Mouse (Mus musculus): ENCODE data around the gene Abraxas1. TPM values are rescaled to one million over a fixed set of nuclear protein-coding genes. Genes with fewer than 3 reads are reported as not detected.

Gene Abraxas1
- 10 to 100 TPM; 25.1 to 27.4 TPM for polyA plus RNA-seq (2017; shearing (Covaris generic))

DNA sequence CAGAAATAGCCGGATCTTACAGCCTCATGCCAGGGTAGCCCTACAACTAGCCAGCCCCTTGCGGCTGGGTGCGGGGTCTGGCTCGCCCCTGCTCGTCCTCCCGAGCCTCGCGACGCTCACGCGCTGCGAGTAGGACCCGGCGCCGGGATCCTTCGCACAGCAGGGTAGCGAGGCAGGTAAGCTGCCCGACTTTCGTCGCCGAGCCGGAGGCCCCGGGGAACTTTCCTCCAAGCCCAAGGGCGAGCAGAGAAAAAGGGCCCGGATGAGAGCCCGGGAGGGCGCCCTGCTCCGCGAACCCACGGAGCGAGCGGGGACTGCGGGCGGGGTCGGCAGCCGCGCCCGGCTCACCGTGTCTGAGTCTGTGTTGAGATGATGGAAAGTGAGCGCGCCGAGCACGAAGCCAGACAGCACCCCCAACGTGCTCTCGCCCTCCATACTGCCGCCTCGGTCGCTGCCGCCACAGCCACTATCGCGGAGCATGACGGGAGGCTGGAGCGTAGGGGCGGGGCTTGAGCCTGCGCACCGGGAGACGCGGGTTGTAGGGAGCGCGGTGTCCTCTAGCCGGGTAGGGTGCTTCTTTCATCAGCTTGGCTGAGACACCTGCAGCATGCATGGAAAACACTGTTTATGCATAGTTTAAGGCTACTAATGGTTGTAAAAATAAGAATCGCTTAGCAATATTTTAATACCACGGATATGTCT, at the start of gene Abraxas1:
Gene Abraxas1 (minus strand): TSS at position 483 of the 702 bp plus-strand sequence.
- ATAC-seq, result peak; percentile 95

DNA sequence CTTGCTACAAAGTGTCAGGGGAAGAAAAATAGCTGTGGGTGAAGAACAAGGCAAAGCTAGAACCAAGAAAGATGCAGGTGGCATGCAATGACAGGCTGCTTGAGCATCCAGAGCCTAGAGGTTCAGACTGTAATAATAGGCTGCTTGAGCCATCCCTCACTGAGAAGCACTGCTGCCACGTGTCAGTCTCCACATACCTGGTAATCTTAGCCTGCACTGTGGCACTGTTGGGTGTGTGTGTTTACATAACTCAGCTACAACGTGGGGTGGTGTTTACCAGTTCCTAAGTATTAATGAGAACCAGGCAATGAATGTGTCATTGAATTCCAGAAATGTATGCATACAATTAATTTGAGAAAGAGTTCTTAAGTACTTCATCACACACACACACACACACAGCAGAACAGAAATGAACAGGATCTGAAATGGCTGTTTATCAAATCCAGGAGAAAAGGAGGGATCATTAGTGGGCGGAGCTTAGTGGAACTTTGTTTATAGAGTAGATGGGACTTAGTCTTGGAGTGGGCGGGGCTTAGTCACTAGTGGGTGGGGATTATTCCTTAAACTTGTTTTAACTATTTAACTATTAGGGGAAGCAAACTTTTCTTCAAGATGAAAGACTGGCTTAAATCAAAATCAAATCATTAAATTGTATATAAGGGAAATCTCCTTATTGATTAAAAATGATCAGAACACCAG, 48.6 kb upstream of the Abraxas1 start:
- no peak for ATAC-seq

DNA sequence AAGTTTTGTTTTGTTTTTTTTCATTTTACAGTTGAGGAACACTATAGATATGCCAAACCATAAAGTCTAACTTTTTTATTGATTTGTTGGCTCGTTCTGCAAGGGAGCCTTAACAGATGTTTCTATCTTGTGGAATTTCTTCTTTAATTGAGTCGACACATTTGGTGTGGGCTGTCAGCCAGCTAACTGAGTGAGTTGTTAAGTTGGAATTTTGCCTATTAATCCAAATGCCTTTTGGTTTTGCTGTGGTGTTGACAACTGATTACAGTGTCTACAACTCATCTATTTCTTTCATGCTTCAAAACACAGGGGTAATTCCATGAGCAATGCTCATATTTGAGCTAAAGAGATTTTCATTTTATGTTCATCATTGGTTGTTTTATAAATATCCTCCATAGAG, 45.4 kb upstream of the Abraxas1 start:
- ATAC-seq, result no peak

DNA sequence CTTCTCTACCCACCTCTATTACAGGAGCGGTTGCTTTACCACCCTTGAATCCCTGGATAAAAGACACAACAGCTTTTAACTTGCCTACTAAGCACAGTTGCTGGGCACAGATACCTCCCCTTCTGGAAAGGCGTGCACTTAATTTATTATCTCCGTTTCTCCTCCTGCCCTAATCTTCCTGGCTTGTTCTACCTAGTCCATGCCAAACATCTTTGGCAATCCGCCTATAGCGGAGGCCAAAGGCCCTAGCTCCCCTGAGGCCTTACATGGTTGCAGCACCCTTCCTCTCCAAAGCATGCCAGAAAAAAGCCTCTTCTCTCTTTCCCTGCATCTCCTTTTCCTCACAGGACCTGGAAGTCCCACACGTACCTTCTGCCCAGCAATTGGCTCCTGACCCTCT, 43.7 kb upstream of the Abraxas1 start:
- no peak for ATAC-seq

DNA sequence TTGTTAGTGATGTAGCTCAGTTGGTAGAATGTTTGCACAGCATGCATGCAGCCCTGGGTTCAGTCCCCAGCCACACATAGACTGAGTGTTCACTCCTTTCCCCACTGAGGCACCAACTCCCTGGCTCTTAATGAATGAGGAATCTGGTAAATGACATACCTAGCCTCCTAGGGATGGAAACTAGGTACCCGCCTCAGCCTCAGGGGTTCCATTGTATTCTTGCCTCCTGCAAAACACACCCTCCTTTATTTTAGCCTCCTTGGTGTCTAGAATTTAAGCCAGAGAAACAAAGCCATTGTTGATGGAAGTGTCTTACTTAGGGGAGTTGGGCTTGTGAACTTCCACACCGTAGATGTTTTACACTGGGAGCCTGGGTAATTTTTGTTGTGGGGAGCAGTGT, 42.3 kb upstream of the Abraxas1 start:
- no peak for ATAC-seq

DNA sequence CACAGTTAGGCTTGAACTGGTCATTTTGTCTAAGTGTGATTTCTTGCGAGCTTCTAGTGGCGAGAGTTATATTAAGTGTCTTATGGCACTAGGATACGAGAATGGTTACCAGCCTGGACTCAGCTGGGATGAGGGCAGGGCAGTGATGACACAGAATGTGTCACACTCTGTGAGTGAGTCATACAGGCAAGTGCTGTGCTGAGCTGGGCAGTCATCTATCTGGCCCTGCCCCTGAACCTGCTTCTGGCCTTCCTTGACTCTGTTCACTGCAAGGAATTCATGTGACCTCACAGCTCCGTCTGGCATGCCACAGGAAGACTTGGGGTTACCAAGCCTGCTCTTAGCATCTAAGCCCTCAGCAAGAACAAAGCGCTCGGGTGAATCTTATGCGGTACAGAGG, 41.0 kb upstream of the Abraxas1 start:
- no peak for ATAC-seq

DNA sequence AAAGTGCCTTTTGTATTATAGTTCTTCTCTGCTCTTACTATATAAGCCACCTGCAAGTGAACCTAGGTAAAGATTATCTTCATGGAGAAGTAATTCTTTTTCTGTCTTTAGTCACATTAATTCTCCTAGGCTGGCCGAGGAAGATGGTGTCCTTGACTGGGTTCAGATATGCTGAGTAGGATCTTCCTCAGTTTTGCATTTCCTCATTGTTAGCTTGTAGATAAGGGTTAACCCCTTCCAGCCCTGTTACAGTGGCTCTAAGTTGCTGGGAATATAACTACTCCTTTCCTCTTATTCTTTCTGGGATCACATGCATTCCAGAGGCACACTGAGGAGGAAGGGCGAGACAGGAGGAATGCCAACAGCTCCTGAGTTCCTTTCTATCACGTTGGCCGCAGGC, 40.4 kb upstream of the Abraxas1 start:
- ATAC-seq, result no peak

DNA sequence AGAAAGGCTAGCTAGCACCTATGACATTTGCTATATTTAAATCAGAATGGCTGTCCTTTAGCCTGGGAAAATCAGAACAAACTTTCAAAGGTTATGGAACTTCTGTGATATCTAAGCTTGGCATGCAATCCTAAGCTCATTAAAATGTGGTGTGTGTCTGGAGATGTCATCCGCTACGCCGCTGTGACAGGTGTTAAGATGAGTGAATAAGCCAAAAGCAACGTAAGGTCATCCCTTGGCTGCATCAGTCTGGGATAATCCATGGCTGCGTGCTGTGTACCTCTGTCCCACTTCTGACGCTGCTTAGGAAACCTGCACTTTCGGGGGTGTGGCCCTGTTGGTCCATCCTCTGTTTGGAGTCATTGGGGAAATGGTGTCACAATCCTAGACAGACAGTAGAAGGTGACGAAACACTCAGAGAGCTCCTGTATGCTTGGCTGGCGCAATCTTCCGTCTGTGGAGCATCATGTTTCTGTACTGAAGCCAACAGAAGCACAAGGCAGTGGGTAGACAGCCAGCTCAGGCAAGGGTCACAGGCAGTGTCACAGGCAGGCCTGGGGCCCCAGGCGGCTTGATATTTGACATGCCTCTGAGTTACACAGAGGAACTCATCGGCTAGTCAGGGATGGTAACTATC, 39.8 kb upstream of the Abraxas1 start:
- no peak for ATAC-seq

DNA sequence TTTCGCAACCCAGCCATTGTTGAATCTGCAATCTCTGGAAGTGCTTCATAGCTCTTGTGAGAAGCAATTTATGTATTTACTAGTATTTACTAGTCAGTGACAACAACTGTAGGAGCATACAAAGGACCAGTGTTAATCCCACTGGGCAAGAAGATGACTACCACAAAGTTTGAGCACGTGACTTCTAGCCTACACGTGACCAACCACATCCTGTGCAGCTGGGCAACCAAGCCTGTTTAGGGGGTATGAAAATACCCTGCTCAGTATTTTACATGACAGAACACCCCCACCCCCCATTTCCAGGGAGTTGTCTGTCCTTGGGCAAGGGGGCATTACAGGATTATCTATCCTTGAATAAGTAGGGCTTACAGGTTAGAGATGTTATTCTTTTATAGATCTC, 35.8 kb upstream of the Abraxas1 start:
- no peak for ATAC-seq

DNA sequence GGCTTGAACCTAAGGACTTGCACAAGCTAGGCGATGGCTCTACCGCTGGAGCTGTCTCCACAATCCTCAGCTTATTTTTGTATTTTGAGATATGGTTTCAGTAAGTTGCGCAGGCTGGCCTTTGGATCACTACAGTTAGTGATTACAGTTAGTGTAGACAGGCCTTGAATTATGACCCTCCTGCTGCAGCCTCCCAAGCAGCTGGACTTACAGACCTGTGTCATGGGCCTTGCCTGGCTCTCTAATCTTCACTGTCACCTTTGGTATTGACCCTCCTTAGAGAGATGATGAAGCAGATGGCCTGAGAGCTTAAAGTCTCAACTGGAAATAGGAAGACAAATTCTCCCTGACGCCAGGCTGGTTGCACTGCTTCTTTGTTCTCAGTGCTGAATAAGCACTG, 33.2 kb upstream of the Abraxas1 start:
- ATAC-seq, result no peak

DNA sequence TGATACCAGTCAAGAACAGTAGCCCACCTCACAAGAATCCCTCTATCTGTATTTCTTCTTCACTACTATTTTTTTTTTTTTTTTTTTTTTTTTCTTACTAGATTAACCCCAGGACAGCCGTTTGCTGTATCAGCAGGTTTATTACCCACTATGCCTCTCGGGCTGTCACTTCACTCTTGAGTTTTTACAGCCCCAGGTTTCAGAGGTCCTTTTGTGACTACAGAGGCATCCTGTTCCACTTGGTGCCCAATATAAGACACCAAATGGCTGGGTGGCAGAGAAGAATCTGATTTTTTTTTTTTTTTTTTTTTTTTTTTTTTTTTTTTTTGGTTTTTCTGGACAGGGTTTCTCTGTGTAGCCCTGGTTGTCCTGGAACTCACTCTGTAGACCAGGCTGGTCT, 26.4 kb upstream of the Abraxas1 start:
- no peak for ATAC-seq

DNA sequence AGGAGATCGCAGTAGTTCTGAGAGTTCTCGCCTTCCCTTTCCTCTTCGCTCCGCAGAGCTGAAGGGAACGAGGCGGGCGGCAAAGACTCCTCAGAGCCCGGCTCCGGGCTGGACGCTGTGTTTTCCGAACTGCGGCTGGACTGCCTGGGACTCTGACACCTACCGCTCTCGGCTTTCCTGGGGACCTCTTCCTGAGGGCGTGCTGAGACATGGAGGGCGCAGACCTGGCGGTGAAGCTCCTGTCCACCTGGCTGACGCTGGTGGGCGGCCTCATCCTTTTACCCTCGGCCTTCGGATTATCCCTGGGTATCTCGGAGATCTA, 25.8 kb upstream of the Abraxas1 start:
- no peak for ATAC-seq

DNA sequence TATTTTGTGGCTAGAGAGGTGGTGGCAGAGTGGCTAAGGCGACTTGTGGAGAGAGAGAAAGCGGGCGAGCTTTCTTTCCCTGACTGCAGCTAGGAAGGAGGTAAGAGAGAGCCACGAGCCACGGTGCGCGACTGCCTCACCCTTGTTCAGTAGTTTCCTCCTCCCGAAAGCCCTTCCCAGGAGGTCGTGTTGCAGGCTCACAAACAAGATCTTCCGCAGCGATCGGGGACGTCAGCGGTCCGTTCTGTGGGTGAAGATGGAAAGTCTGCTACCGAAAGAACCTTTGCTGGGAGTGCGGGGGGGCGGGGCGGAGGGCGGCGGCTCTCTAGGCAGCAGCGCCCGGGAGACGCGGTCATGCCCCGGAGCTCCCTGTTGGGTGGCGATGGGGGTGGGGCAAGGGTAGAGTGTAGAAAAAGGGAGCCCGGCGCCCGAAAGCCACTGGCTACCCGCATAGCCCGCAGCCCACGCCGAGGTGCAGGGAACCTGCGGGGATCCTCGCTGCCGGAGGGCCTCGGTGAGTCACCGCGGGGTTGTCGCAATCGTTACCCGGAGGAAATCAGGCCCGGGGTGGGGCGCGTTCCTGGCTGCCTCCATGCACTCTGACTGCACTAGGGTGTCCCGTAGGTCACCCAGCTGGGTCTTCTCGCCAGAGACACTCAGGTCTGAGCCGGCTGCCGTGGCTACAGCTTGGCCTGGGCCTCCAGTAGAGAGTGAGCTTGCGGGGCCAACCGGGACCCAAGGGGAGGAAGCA, 25.3 kb upstream of the Abraxas1 start:
- ATAC-seq, result peak; percentile 71

DNA sequence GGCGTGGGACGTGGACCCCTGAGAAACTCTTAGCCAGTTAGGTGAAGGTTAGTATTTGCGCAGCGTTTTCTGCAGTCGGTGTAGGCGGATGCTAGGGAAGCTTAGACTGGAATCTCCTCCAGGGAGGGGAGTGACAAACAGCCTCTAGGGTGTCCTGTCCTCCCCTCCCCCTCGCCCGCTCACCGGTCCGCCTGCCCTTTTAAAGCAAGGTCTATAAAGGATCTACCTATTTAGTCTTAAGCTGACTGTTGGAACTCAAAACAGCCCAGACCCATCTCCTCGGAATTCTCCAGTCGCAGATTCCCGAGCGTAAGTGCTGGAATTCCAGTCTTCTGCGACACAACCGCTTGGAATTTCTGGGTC, 24.7 kb upstream of the Abraxas1 start, which contains the start of gene Gpat3:
Gene Gpat3 (plus strand): TSS at position 229 of the 363 bp plus-strand sequence.
- ATAC-seq, result peak; percentile 13

DNA sequence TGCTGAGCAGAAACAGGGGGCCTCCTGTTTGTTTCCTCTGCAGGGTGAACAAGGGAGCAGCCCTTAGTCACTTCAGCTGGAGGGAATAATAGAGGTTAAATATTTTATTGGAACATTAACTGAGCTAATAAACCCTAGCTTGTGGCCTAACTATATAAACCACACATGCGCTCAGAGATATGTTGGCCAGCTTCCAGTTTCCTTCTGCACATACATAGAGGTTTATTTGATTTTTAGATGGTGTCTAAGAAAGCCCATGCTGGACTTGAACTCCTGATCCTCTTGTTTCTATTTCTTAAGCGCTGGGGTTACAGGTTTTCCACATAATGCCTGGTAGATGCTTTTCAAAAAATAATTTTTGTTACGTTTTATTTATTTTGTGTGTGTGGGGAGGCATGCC, 23.7 kb upstream of the Abraxas1 start:
- ATAC-seq, result no peak

DNA sequence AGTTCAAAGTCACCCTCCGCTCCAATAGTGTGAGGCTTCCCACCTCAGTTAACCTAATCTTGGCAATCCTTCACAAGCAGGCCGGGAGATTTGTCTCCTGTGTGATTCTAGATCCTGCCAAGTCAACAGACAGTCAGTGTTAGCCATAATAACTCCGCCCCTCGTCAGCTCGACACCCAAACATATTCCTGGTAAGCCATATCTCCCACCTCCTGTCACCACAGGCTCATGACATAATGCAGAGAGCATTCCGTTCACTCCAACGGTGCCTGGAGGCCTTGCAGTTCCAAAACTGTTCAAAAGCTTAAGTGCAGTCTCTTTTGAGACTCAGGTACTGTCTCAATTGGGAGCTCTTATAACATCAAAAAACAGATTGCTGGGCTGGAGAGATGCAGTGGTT, 17.1 kb upstream of the Abraxas1 start:
- ATAC-seq, result no peak

DNA sequence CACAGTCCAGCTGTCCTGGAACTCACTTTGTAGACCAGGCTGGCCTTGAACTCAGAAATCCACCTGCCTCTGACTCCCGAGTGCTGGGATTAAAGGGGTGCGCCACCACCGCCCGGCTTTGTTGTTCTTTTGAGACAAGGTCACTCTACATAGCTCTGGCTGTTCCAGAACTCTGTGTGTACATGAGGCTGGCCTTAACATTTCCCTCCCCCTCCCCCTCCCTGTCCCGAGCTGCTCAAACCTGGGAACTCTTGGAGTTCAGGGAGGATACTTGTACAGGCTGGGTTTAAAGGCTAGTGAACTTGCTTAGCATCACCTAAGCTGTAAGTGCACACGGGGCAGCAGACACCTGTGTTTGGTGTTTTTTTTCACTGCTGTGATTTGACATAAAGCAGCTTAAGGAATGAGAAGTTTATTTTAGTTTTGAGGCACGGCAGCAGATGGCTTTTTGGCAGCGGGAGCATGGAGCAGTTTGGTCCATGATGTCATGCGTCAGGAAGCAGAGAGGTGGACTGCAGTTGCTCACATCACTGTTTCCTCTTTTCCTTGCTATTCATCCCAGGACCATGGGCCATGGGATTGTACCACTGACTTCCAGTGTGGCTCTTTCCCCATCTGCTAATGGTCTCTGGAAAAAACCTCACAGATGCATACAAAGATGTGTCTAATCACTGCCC, 15.2 kb upstream of the Abraxas1 start:
- ATAC-seq, result no peak

DNA sequence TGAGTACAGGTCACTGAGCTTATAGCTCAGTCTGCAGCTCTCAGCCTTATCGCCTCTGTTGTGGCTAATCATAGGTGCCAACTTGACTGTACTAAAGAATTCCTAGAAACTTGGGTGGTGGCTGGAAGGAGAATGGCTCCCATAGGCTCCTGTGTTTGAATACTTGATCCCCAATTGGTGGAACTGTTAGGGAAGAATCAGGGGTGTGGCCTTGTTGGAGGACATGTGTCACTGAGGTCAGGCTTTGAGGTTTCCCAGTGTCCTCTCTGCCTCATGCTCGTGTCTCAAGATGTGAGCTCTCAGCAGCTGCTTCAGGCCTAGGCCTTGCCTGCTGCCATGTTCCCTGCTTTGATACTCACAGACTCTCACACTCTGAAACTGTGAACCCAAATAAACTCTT, 13.1 kb upstream of the Abraxas1 start:
- no peak for ATAC-seq

DNA sequence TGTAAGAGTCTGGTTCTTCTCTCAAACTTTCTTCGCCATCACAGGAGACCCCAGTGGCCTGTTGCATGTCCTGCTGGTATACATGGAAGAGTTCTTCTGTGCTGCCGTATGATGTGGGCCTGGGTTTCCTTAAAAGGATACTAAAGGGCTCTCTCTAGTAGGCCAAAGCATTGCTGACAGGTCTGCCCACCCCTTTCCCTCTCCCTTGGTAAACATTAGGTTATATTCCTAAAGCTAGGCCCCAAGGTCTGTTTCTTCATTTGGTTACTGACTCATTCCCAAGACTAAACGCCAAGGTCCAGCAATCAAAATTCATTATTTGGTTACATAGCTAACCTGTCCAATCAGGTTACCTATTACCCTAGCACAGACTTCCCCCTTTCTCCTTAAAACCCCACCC, 11.9 kb upstream of the Abraxas1 start:
- no peak for ATAC-seq

DNA sequence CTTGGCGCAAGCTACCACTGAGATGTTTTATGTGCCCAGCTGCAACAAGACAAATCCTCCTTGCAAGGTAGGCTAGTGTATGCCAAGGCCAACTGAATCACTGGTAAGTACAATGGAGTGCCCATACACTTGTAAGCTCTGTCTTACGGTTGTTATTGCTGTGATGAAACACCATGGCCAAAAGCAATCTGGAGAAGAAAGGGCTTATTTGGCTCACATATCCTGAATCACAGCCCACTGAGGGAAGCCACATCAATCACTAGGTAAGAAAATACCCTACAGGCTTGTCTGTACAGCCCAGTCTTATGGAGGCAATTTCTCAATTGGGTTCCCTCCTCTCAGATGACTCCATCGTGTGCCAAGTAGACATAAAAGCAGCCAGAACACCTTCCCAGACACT, 7.9 kb upstream of the Abraxas1 start:
- ATAC-seq, result no peak

DNA sequence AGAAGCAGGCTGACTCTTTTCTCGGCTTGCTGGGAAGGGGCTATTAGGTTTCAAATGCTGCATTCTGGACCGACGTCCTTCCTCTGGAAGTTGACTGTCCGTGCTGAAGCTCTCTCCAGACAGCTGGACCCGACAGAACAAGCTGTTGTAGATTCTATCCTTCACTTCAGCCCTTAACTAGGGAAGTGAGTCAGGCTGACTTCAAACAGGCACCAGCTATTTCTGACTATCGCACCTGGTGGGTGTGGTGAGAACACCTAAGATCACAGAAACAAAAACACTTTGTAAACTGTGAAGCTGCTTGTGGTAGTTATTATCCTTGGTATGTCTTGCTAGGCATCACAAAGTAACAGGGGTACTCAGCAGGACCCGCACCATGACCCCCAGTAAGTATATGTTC, 5.8 kb upstream of the Abraxas1 start:
- no peak for ATAC-seq

DNA sequence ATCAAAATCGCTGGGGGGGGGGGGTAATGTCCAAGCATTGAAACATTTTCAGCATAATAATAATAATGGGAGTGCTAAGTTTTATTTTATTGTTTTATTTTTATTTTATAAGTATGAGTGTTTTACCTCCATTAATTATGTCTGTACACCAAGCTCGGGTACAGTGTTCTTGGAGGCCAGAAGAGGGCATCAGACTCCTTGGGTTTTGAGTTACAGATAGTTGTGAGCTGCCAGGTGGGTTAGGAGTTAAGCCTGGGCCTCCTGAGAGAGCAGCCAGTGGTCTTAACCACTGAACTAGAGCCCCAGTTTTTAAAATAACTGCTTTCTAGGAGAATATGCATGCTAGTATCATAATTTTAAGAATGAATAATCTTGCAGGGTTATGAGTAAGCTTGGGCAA, 5.2 kb upstream of the Abraxas1 start:
- no peak for ATAC-seq

DNA sequence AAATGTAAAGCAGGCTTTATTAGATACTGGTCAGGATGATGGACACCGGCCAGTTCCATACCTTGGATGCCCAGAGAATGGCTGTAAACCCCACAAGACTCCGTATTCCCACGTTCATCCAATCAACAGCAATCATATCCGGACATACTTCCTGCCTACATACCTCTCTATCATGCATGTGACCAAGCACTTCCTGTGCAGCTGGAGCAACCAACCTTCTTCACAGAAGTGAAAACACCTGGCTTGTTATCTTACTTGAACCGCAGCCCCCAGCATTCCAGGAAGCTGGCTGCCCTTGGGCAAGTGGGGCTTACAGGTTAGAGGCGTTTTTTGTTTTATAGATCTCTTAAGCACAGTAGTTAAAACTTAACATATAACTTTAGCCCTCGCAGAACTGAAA, 2.1 kb upstream of the Abraxas1 start:
- ATAC-seq, result no peak

All from activated CD4-positive, CD25-positive, alpha-beta regulatory T cell, adult 4 months (primary cell).